In genomic region chr12:79503582-79504515, GRCm38 (mm10) we compare ENCODE assay signal across 7 mouse cellular contexts.
A peak's percentile ranks its signal among the peaks of the same experiment; 100 is the strongest.
DNase-seq lines count a peak whose midpoint lies in the region; ATAC-seq and TF ChIP-seq lines count a peak whose summit lies in the region.

No protein-coding gene starts in this region.

- no peak overlapping the region for H3K4me2 ChIP-seq in limb, embryonic 11.5 days (ENCODE audit: low read depth, severe bottlenecking)
- H3K4me2 ChIP-seq in stomach, embryonic 14.5 days (replicated peaks; ENCODE audit: low read depth, low read length): no peak overlapping the region

- 83% methylated on average over 3 of the region's 3 CpGs for WGBS in limb, embryonic 11.5 days
- 66% methylated on average over 3 of the region's 3 CpGs for WGBS in stomach, embryonic 14.5 days

- no peak for TF ChIP-seq CTCF in C2C12 (IDR thresholded peaks at IDR 0.05; ENCODE audit: control insufficient read depth, insufficient read depth, insufficient read length)

- H3ac ChIP-seq in C2C12 (ENCODE audit: control insufficient read depth, insufficient read length, low read depth): no peak overlapping the region

- no peaks in the 10 kb centered on the region for H3K36me3 ChIP-seq in C2C12 (ENCODE audit: control insufficient read depth, insufficient read depth)
- H3K36me3 ChIP-seq in limb, embryonic 11.5 days (ENCODE audit: control insufficient read depth, insufficient read depth, low read length): no peaks in the 10 kb centered on the region
- H3K36me3 ChIP-seq in stomach, embryonic 14.5 days (ENCODE audit: control insufficient read depth, insufficient read depth, low read length): no peaks in the 10 kb centered on the region

- H3K27me3 ChIP-seq in C2C12 (ENCODE audit: control insufficient read depth, insufficient read depth, insufficient read length): no peaks in the 10 kb centered on the region
- H3K27me3 ChIP-seq in limb, embryonic 11.5 days (ENCODE audit: control insufficient read depth, insufficient read depth, low read length): no peaks in the 10 kb centered on the region
- H3K27me3 ChIP-seq in stomach, embryonic 14.5 days (ENCODE audit: control insufficient read depth, insufficient read depth, low read length): no peaks in the 10 kb centered on the region

- intact Hi-C loops in heart, postnatal 10 days (cut with DNase I): no loop called here

- no peak overlapping the region for H3K9ac ChIP-seq in limb, embryonic 11.5 days (ENCODE audit: low read length)
- H3K9ac ChIP-seq in stomach, embryonic 14.5 days (replicated peaks; ENCODE audit: low read depth, low read length): no peak overlapping the region

- H3K27ac ChIP-seq in limb, embryonic 11.5 days (replicated peaks; ENCODE audit: low read depth, low read length): peak overlapping the region; percentile 38; the same call in 1 of the 2 replicates
- H3K27ac ChIP-seq in stomach, embryonic 14.5 days (ENCODE audit: low read length): peak overlapping the region; percentile 73; the same call in 1 of the 2 replicates

- no peak overlapping the region for H3K4me3 ChIP-seq in C2C12 (ENCODE audit: insufficient read depth, poor library complexity, severe bottlenecking)
- no peak overlapping the region for H3K4me3 ChIP-seq in limb, embryonic 11.5 days (ENCODE audit: low read depth, low read length)
- H3K4me3 ChIP-seq in stomach, embryonic 14.5 days (ENCODE audit: low read depth, low read length): no peak overlapping the region

- DNase-seq in NIH3T3 (ENCODE audit: low read depth): peak; percentile 67
- DNase-seq in heart, postnatal 10 days: peak; percentile 11 to 18
- no peak for DNase-seq in limb, embryonic 11.5 days (ENCODE audit: low spot score)
- no peak for DNase-seq in right cerebral cortex, adult 2 months (ENCODE audit: low spot score in 2 of 2)
- no peak for DNase-seq in cerebellum, postnatal 36 days

- no peaks in the 10 kb centered on the region for H3K9me3 ChIP-seq in limb, embryonic 11.5 days (ENCODE audit: control insufficient read depth, low read length)
- no peaks in the 10 kb centered on the region for H3K9me3 ChIP-seq in stomach, embryonic 14.5 days (ENCODE audit: control insufficient read depth, low read depth, low read length)

- ATAC-seq in limb, embryonic 11.5 days (ENCODE audit: insufficient number of reproducible peaks, low FRiP score, low TSS enrichment, low read depth): no peak
- 0 out of 2 replicates have a peak, but pooled peaks have one; percentile 25 for ATAC-seq in stomach, embryonic 14.5 days (ENCODE audit: insufficient number of reproducible peaks, insufficient read depth, low FRiP score, low read depth)

- H3K79me3 ChIP-seq in C2C12 (ENCODE audit: low read depth): no peaks in the 10 kb centered on the region

- H3K79me2 ChIP-seq in C2C12 (ENCODE audit: control insufficient read depth, insufficient read depth): no peaks in the 10 kb centered on the region

- peaks cover 11% of the 10 kb centered on the region for H3K4me1 ChIP-seq in limb, embryonic 11.5 days (ENCODE audit: control insufficient read depth, insufficient read depth, low read length)
- peaks cover 35% of the 10 kb centered on the region for H3K4me1 ChIP-seq in stomach, embryonic 14.5 days (ENCODE audit: control insufficient read depth, insufficient read depth, low read length)

TF ChIP-seq in C2C12, 6 proteins besides CTCF, POLR2A, EP300 and RAD21:
- no peak for TF ChIP-seq USF1 (IDR thresholded peaks at IDR 0.05; ENCODE audit: low read depth)
- TF ChIP-seq FOSL1 (IDR thresholded peaks at IDR 0.05; ENCODE audit: insufficient read depth, low read length, poor library complexity, severe bottlenecking): peak; percentile 4

Comparison
In these comparisons a context has a peak if more than half of its experiments do, and no peak if none do; other contexts are left out.
1. DNase-seq: peak in NIH3T3 (single experiment) and heart, postnatal 10 days (2 of 2); none in limb, embryonic 11.5 days (single experiment), right cerebral cortex, adult 2 months (0 of 2) and cerebellum, postnatal 36 days (0 of 2).